Mouse (Mus musculus) spleen, adult 10 weeks (tissue): ENCODE measurements around the gene Frg2f1. TPM values are rescaled to one million over a fixed set of nuclear protein-coding genes. Genes with fewer than 3 reads are reported as not detected.

ENCODE experiments used
- polyA plus RNA-seq: library from polyadenylated mRNA; stranded (reverse); fragments of 350-450 nt; fragmentation: Illumina TruSeq; extraction: RNeasy Lipid Tissue Mini Kit (QIAGEN cat#74804); gene quantifications from one replicate; pipeline ENCODE4 v1.2.3, GENCODE M21; 2015; ENCODE audit warnings: low replicate concordance; ENCODE audit not compliant: insufficient read depth

The Frg2f1 gene
- 5.7 TPM for polyA plus RNA-seq

GRCm38 (mm10) chr4:119539031-119539824, at the start of gene Frg2f1:
TSS of gene Frg2f1 (minus strand) at chr4:119539529.

GRCm38 (mm10) chr4:119536615-119537014, 2.7 kb downstream of the Frg2f1 start, which contains the start of gene Foxj3:
TSS of gene Foxj3 (plus strand) at chr4:119537004.

GRCm38 (mm10) chr4:119492291-119492932, 46.9 kb downstream of the Frg2f1 start, which contains the start of gene Rimkla:
TSS of gene Rimkla (minus strand) at chr4:119492628.

Other genes with a start within 250 kb of the Frg2f1 start
- gene Ybx1, start 244.9 kb downstream of the Frg2f1 start, polyA plus RNA-seq, result 517 TPM
- gene Ppih, start 219.0 kb downstream of the Frg2f1 start, polyA plus RNA-seq, result 62.7 TPM
- 1.7 TPM for gene Ccdc30, start 124.0 kb downstream of the Frg2f1 start, polyA plus RNA-seq
- 24.5 TPM for gene Ppcs, start 117.1 kb downstream of the Frg2f1 start, polyA plus RNA-seq
- gene Zmynd12, start 116.7 kb downstream of the Frg2f1 start, polyA plus RNA-seq, result not detected
- 0.26 TPM for gene Rimkla, start 46.9 kb downstream of the Frg2f1 start, polyA plus RNA-seq
- gene Foxj3, start 2.5 kb downstream of the Frg2f1 start, polyA plus RNA-seq, result 43.8 TPM
- not detected for gene Guca2a, start 98.2 kb upstream of the Frg2f1 start, polyA plus RNA-seq
- gene Guca2b, start 119.4 kb upstream of the Frg2f1 start, polyA plus RNA-seq, result 0.81 TPM
- 11.5 TPM for gene Hivep3, start 194.3 kb upstream of the Frg2f1 start, polyA plus RNA-seq